Mouse (Mus musculus): ENCODE data around the gene Stoml1. TPM values are rescaled to one million over a fixed set of nuclear protein-coding genes. Genes with fewer than 3 reads are reported as not detected.
A peak's percentile ranks its signal among the peaks of the same experiment; 100 is the strongest.

Gene Stoml1
- polyA plus RNA-seq, 1 experiment from 2014 or later: 6.7 TPM

DNA sequence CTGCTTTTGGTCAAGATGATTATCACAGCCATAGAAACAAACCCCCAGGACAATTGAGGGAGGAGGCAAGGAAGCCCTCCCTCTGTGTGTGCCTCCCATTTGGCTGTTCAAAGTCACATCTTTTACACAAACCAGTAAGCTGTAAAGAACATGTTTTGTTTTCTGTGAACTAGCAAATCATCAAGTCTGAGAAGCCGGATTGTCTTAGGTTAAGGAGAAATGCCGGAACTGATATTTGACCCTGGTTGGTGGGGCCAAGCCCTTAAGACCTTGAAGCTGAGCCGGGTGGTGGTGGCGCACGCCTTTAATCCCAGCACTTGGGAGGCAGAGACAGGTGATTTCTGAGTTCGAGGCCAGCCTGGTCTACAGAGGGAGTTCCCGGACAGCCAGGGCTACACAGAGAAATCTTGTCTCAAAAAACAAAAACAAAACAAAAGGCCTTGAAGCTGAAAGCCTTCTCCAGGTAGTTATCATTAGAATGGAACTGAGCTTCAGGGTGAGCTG is 21.2 kb downstream of the Stoml1 start:
- Histone ChIP-seq H3K4me3 (ENCODE audit: low read depth, low read length) (no peak overlapping the region), H3K9me3 (ENCODE audit: low read length) (no peaks in the 10 kb centered on the region), H3K36me3 (replicated peaks; ENCODE audit: insufficient read depth, low read length) (no peaks in the 10 kb centered on the region), H3K4me2 (ENCODE audit: low read depth, low read length) (no peak overlapping the region), H3K27me3 (ENCODE audit: insufficient read depth, low read length) (no peaks in the 10 kb centered on the region), H3K27ac (ENCODE audit: low read depth) (peak overlapping the region; percentile 94), H3K4me1 (ENCODE audit: insufficient read depth) (peaks cover 22% of the 10 kb centered on the region), H3K9ac (replicated peaks) (no peak overlapping the region)
- no peak for ATAC-seq
- DNase-seq: no peak
- 84% methylated on average over 7 of the region's 7 CpGs for WGBS (ENCODE audit: insufficient replicate concordance)
- TF ChIP-seq EP300 (IDR thresholded peaks at IDR 0.05; ENCODE audit: low read depth): no peak
- no peak for TF ChIP-seq CTCF (IDR thresholded peaks at IDR 0.05; ENCODE audit: low read depth)

DNA sequence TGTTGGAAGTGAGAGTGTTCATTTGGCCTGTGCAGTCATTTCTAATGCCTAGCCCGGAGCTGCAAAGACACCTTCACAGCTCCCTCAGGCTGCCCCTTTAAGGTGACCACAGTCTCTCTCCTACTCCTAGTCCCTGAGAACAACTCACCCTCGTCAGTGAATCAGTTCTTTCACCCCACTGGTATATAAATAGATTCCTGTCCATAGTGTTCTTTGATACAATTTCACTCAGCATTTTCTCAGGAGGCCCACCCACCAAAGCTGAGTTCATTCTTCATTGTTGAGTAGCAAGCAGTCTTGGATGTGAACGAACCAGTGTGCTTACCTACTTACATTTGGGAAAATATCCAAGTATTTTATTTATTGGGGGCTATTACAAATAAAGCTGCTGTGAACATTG is 21.7 kb downstream of the Stoml1 start:
- no peak for DNase-seq
- Histone ChIP-seq H3K9ac (replicated peaks) (no peak overlapping the region), H3K4me1 (ENCODE audit: insufficient read depth) (peaks cover 22% of the 10 kb centered on the region), H3K27ac (ENCODE audit: low read depth) (peak overlapping the region; percentile 94), H3K27me3 (ENCODE audit: insufficient read depth, low read length) (no peaks in the 10 kb centered on the region), H3K4me2 (ENCODE audit: low read depth, low read length) (peak overlapping the region; percentile 57; the same call in 1 of the 2 replicates), H3K9me3 (ENCODE audit: low read length) (no peaks in the 10 kb centered on the region), H3K36me3 (replicated peaks; ENCODE audit: insufficient read depth, low read length) (no peaks in the 10 kb centered on the region), H3K4me3 (ENCODE audit: low read depth, low read length) (no peak overlapping the region)
- WGBS (ENCODE audit: insufficient replicate concordance): 34% methylated on average over 3 of the region's 3 CpGs
- ATAC-seq: no peak
- TF ChIP-seq CTCF (IDR thresholded peaks at IDR 0.05; ENCODE audit: low read depth) (no peak), EP300 (IDR thresholded peaks at IDR 0.05; ENCODE audit: low read depth) (no peak)

DNA sequence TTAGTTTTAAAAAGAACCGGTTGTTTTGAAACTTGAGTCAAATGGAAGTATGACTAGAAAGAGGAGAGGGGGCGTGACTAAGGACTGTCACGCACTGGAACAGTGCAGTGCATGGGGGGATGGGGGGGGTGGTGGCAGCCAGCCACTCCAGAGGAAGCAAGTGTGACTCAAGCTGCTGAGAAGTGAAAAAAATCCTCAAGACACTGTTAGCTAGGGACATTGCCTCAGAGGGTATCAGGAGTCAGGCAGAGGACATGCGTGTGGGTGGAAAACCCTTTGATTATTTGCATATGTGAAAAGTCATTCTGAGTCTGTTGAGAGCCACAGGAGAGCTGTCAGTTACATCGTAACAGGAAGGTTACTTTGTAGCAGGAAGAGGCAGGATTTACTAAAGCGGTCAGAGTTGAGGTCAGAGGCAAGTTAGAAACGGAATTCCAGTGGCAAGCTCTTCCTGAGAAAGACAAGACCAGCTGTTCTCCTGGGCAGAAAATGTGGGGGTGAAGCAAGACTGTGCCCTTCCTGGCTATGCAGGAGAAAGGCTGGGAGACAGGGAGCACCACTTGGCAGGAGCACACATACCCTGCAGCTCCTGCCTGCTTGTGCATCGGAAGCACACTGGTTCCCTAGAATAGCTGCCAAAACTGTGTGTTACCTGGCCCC is 22.3 kb downstream of the Stoml1 start:
- Histone ChIP-seq H3K27ac (ENCODE audit: low read depth) (peak overlapping the region; percentile 94), H3K4me1 (ENCODE audit: insufficient read depth) (peaks cover 22% of the 10 kb centered on the region), H3K9me3 (ENCODE audit: low read length) (no peaks in the 10 kb centered on the region), H3K9ac (replicated peaks) (peak overlapping the region; percentile 48), H3K4me3 (ENCODE audit: low read depth, low read length) (no peak overlapping the region), H3K36me3 (replicated peaks; ENCODE audit: insufficient read depth, low read length) (no peaks in the 10 kb centered on the region), H3K27me3 (ENCODE audit: insufficient read depth, low read length) (no peaks in the 10 kb centered on the region), H3K4me2 (ENCODE audit: low read depth, low read length) (peak overlapping the region; percentile 57)
- TF ChIP-seq CTCF (IDR thresholded peaks at IDR 0.05; ENCODE audit: low read depth) (no peak), EP300 (IDR thresholded peaks at IDR 0.05; ENCODE audit: low read depth) (peak; percentile 68)
- DNase-seq (peak; percentile 74), ATAC-seq (peak; percentile 82)
- whole genome bisulfite sequencing (ENCODE audit: insufficient replicate concordance): 14% methylated on average over 8 of the region's 8 CpGs

DNA sequence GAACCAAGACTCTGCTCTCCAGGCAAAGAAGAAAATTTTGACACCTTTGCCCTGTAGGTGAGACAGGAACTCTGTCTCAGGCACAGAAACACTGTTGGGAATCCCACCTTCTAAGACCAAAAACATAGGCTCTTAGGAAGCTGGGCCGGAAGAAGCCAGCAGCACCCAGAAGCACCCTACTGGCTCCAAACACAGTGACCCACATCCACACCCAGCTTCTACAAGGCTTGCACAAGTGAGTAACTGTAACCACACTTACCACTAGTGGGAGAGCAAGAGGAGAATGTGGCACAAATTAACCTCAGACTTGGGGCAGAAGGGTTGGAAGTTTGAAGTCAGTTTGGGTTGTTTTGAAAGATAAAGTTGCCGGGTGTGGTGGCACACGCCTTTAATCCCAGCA is 22.8 kb downstream of the Stoml1 start:
- 35% methylated on average over 3 of the region's 3 CpGs for WGBS (ENCODE audit: insufficient replicate concordance)
- Histone ChIP-seq H3K27me3 (ENCODE audit: insufficient read depth, low read length) (no peaks in the 10 kb centered on the region), H3K27ac (ENCODE audit: low read depth) (peak overlapping the region; percentile 94), H3K4me2 (ENCODE audit: low read depth, low read length) (peak overlapping the region; percentile 57), H3K9ac (replicated peaks) (peak overlapping the region; percentile 48), H3K4me3 (ENCODE audit: low read depth, low read length) (no peak overlapping the region), H3K36me3 (replicated peaks; ENCODE audit: insufficient read depth, low read length) (no peaks in the 10 kb centered on the region), H3K4me1 (ENCODE audit: insufficient read depth) (peaks cover 22% of the 10 kb centered on the region), H3K9me3 (ENCODE audit: low read length) (no peaks in the 10 kb centered on the region)
- DNase-seq (no peak), ATAC-seq (peak; percentile 28; the same call in 1 of the 2 replicates)
- no peak for TF ChIP-seq EP300 (IDR thresholded peaks at IDR 0.05; ENCODE audit: low read depth)
- peak; percentile 29 for TF ChIP-seq CTCF (IDR thresholded peaks at IDR 0.05; ENCODE audit: low read depth)

DNA sequence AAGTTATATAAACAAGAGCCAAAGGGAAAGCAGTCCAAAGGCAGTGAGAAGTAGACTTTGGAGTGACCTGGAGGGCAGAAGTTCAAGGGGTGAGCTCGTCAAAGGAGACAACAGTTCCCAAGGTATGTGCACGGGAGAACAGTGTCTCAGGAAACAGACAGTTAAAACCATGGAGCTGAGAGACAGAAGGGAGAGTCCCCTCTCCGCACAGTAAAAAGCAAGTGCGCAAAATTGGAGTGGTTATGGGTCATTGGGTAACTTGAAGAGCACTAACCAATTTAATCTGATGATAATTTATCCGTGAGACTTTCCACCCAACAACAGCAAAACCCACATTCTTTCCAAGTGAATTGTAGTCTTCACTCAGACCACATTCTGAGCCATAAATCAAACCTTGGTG is 23.4 kb downstream of the Stoml1 start:
- no peak for ATAC-seq
- Histone ChIP-seq H3K4me2 (ENCODE audit: low read depth, low read length) (no peak overlapping the region), H3K4me1 (ENCODE audit: insufficient read depth) (peaks cover 22% of the 10 kb centered on the region), H3K36me3 (replicated peaks; ENCODE audit: insufficient read depth, low read length) (no peaks in the 10 kb centered on the region), H3K27me3 (ENCODE audit: insufficient read depth, low read length) (no peaks in the 10 kb centered on the region), H3K27ac (ENCODE audit: low read depth) (peak overlapping the region; percentile 94), H3K9me3 (ENCODE audit: low read length) (no peaks in the 10 kb centered on the region), H3K4me3 (ENCODE audit: low read depth, low read length) (no peak overlapping the region), H3K9ac (replicated peaks) (no peak overlapping the region)
- WGBS (ENCODE audit: insufficient replicate concordance): 51% methylated on average over 5 of the region's 5 CpGs
- no peak for DNase-seq
- TF ChIP-seq EP300 (IDR thresholded peaks at IDR 0.05; ENCODE audit: low read depth) (no peak), CTCF (IDR thresholded peaks at IDR 0.05; ENCODE audit: low read depth) (no peak)

DNA sequence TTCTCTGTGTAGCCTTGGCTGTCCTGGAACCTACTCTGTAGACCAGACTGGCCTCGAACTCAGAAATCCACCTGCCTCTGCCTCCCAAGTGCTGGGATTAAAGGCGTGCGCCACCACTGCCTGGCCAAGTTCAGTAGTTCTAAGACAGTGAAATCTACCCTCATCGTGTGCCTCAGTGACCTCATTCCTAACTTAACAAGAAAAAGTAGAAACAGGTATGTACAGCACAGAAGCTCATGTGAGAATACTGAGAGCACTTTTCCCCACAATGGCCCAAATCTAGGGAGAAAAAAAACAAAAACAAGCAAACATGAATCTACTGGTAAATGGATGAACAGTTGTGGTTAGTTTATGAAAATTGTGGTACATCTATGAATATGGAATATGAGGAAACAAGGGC is 25.3 kb downstream of the Stoml1 start:
- H3K9me3 ChIP-seq (ENCODE audit: low read length): no peaks in the 10 kb centered on the region
- no peak overlapping the region for H3K4me2 ChIP-seq (ENCODE audit: low read depth, low read length)
- no peak for TF ChIP-seq EP300 (IDR thresholded peaks at IDR 0.05; ENCODE audit: low read depth)
- TF ChIP-seq CTCF (IDR thresholded peaks at IDR 0.05; ENCODE audit: low read depth): no peak
- ATAC-seq (no peak), DNase-seq (no peak)
- no peak overlapping the region for H3K4me3 ChIP-seq (ENCODE audit: low read depth, low read length)
- H3K4me1 ChIP-seq (ENCODE audit: insufficient read depth): peaks cover 22% of the 10 kb centered on the region
- H3K9ac ChIP-seq (replicated peaks): no peak overlapping the region
- H3K36me3 ChIP-seq (replicated peaks; ENCODE audit: insufficient read depth, low read length): no peaks in the 10 kb centered on the region
- no peak overlapping the region for H3K27ac ChIP-seq (ENCODE audit: low read depth)
- 92% methylated on average over 4 of the region's 4 CpGs for WGBS (ENCODE audit: insufficient replicate concordance)
- H3K27me3 ChIP-seq (ENCODE audit: insufficient read depth, low read length): no peaks in the 10 kb centered on the region

All from liver, postnatal 0 days (tissue).